Mouse (Mus musculus): ENCODE measurements around the gene Olfr1177-ps. TPM values are rescaled to one million over a fixed set of nuclear protein-coding genes. Genes with fewer than 3 reads are reported as not detected.

The Olfr1177-ps gene
- not detected in 2 replicates for polyA plus RNA-seq (2015; fragmentation: Nextera tagmentation; extraction: Ambion mirVana)

GRCm38 (mm10) chr2:88346392-88346791, at the start of gene Olfr1177-ps:
TSS of gene Olfr1177-ps (minus strand) at chr2:88346492.

GRCm38 (mm10) chr2:88386762-88387161, 40.5 kb upstream of the Olfr1177-ps start, which contains the start of gene Olfr1178:
TSS of gene Olfr1178 (plus strand) at chr2:88387062.

GRCm38 (mm10) chr2:88336421-88336820, 9.9 kb downstream of the Olfr1177-ps start, which contains the start of gene Olfr1176:
TSS of gene Olfr1176 (plus strand) at chr2:88336721.

GRCm38 (mm10) chr2:88327115-88327514, 19.2 kb downstream of the Olfr1177-ps start, which contains the start of gene Olfr1175-ps:
TSS of gene Olfr1175-ps (minus strand) at chr2:88327215.

GRCm38 (mm10) chr2:88315035-88315434, 31.3 kb downstream of the Olfr1177-ps start, which contains the start of gene Olfr1174-ps:
TSS of gene Olfr1174-ps (minus strand) at chr2:88315135.

Other genes with a start within 250 kb of the Olfr1177-ps start
- not detected in 2 replicates for gene Olfr1166, start 218.2 kb downstream of the Olfr1177-ps start, polyA plus RNA-seq (2015; fragmentation: Nextera tagmentation; extraction: Ambion mirVana)
- gene Olfr1167, start 191.3 kb downstream of the Olfr1177-ps start, polyA plus RNA-seq (2015; fragmentation: Nextera tagmentation; extraction: Ambion mirVana), result not detected in 2 replicates
- not detected in 2 replicates for gene Olfr1168, start 164.6 kb downstream of the Olfr1177-ps start, polyA plus RNA-seq (2015; fragmentation: Nextera tagmentation; extraction: Ambion mirVana)
- gene Olfr1170, start 118.2 kb downstream of the Olfr1177-ps start, polyA plus RNA-seq (2015; fragmentation: Nextera tagmentation; extraction: Ambion mirVana), result not detected in 2 replicates
- gene Olfr1173, start 66.6 kb downstream of the Olfr1177-ps start, polyA plus RNA-seq (2015; fragmentation: Nextera tagmentation; extraction: Ambion mirVana), result not detected in 2 replicates
- gene Olfr1174-ps, start 31.4 kb downstream of the Olfr1177-ps start, polyA plus RNA-seq (2015; fragmentation: Nextera tagmentation; extraction: Ambion mirVana), result not detected in 2 replicates
- gene Olfr1175-ps, start 19.3 kb downstream of the Olfr1177-ps start, polyA plus RNA-seq (2015; fragmentation: Nextera tagmentation; extraction: Ambion mirVana), result not detected in 2 replicates
- gene Olfr1176, start 9.8 kb downstream of the Olfr1177-ps start, polyA plus RNA-seq (2015; fragmentation: Nextera tagmentation; extraction: Ambion mirVana), result not detected in 2 replicates
- gene Olfr1178, start 40.6 kb upstream of the Olfr1177-ps start, polyA plus RNA-seq (2015; fragmentation: Nextera tagmentation; extraction: Ambion mirVana), result not detected in 2 replicates
- gene Olfr1179, start 60.0 kb upstream of the Olfr1177-ps start, polyA plus RNA-seq (2015; fragmentation: Nextera tagmentation; extraction: Ambion mirVana), result not detected in 2 replicates
- gene Olfr1180, start 72.7 kb upstream of the Olfr1177-ps start, polyA plus RNA-seq (2015; fragmentation: Nextera tagmentation; extraction: Ambion mirVana), result not detected in 2 replicates
- not detected in 2 replicates for gene Olfr1181, start 79.7 kb upstream of the Olfr1177-ps start, polyA plus RNA-seq (2015; fragmentation: Nextera tagmentation; extraction: Ambion mirVana)
- not detected in 2 replicates for gene Gm13757, start 102.6 kb upstream of the Olfr1177-ps start, polyA plus RNA-seq (2015; fragmentation: Nextera tagmentation; extraction: Ambion mirVana)
- gene Olfr1183, start 108.4 kb upstream of the Olfr1177-ps start, polyA plus RNA-seq (2015; fragmentation: Nextera tagmentation; extraction: Ambion mirVana), result not detected in 2 replicates
- not detected in 2 replicates for gene Olfr1184, start 137.1 kb upstream of the Olfr1177-ps start, polyA plus RNA-seq (2015; fragmentation: Nextera tagmentation; extraction: Ambion mirVana)
- gene Olfr1185-ps1, start 146.8 kb upstream of the Olfr1177-ps start, polyA plus RNA-seq (2015; fragmentation: Nextera tagmentation; extraction: Ambion mirVana), result not detected in 2 replicates
- gene Olfr1186, start 172.1 kb upstream of the Olfr1177-ps start, polyA plus RNA-seq (2015; fragmentation: Nextera tagmentation; extraction: Ambion mirVana), result not detected in 2 replicates
- not detected in 2 replicates for gene Olfr1188, start 210.4 kb upstream of the Olfr1177-ps start, polyA plus RNA-seq (2015; fragmentation: Nextera tagmentation; extraction: Ambion mirVana)
- gene Olfr1189, start 240.0 kb upstream of the Olfr1177-ps start, polyA plus RNA-seq (2015; fragmentation: Nextera tagmentation; extraction: Ambion mirVana), result not detected in 2 replicates

All from neural tube, postnatal 0 days (tissue).